Mouse (Mus musculus): ENCODE measurements around the gene Rps26. TPM values are rescaled to one million over a fixed set of nuclear protein-coding genes. Genes with fewer than 3 reads are reported as not detected.

The Rps26 gene
- polyA plus RNA-seq, 1 experiment from 2014 or later, result 519 TPM

DNA sequence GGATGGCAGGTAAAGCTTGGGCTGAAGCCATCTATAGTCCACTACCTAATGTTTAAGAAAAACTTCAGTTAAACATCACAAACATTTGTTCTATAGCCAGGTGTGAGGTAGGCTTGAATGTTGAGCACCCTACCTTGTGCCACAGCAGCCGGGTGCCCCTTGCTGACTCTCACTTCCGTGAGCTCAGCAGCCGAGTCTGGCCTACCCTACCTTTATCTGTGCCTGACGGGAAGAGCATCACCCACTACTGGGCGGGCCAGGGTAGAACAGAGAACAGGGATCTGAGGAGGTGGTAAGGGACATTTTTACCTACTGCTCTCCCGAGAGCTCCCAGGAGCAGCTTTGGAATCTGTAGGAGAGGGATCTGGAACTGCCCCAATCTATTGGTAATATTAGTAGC is 16.2 kb upstream of the Rps26 start:
- no peaks in the 10 kb centered on the region; the same call in 1 of the 2 replicates for H3K36me3 ChIP-seq (ENCODE audit: control insufficient read depth, insufficient read depth)
- H3K4me2 ChIP-seq (replicated peaks; ENCODE audit: low read depth), result no peak overlapping the region
- no peak overlapping the region for H3K27ac ChIP-seq (ENCODE audit: low read depth, low read length)
- 0 out of 2 replicates have a peak, but pooled peaks cover 4% of the 10 kb centered on the region for H3K4me1 ChIP-seq (replicated peaks; ENCODE audit: control insufficient read depth, insufficient read depth, low read length)
- no peaks in the 10 kb centered on the region for H3K27me3 ChIP-seq (replicated peaks; ENCODE audit: control insufficient read depth, insufficient read depth, low read length)
- H3K4me3 ChIP-seq (ENCODE audit: low read depth, low read length), result no peak overlapping the region
- H3K9ac ChIP-seq (ENCODE audit: low read depth, low read length), result no peak overlapping the region
- no peak for ATAC-seq
- no peak for TF ChIP-seq CTCF (IDR thresholded peaks at IDR 0.05; ENCODE audit: low read depth)
- H3K9me3 ChIP-seq (ENCODE audit: control insufficient read depth), result no peaks in the 10 kb centered on the region
- WGBS, result 80% methylated on average over 6 of the region's 6 CpGs

DNA sequence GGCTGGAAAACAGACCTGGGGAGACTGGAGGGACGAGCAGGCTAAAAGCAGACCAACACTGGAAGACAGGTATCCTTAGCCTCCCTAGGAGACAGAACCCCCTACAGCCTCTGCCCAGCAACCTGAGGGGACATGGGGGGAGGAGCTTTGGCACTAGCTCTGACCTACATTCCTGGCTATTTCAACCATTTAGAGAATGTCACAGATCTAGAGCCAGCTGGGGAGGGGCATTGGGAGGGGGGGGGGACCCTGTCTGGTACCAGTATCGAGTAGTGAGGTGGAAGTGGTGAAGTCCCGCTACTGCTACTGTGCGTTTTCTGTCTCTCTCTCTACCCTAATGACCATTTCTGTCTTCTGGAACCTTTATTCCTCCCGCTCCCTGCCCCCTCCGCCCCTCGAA is 15.3 kb upstream of the Rps26 start:
- H3K36me3 ChIP-seq (ENCODE audit: control insufficient read depth, insufficient read depth), result no peaks in the 10 kb centered on the region; the same call in 1 of the 2 replicates
- TF ChIP-seq CTCF (IDR thresholded peaks at IDR 0.05; ENCODE audit: low read depth), result no peak
- WGBS, result 78% methylated on average over 7 of the region's 7 CpGs
- H3K27ac ChIP-seq (ENCODE audit: low read depth, low read length), result no peak overlapping the region
- 0 out of 2 replicates have a peak, but pooled peaks cover 4% of the 10 kb centered on the region for H3K4me1 ChIP-seq (replicated peaks; ENCODE audit: control insufficient read depth, insufficient read depth, low read length)
- H3K9ac ChIP-seq (ENCODE audit: low read depth, low read length), result no peak overlapping the region
- no peaks in the 10 kb centered on the region for H3K9me3 ChIP-seq (ENCODE audit: control insufficient read depth)
- no peak overlapping the region for H3K4me3 ChIP-seq (ENCODE audit: low read depth, low read length)
- ATAC-seq, result no peak
- no peak overlapping the region for H3K4me2 ChIP-seq (replicated peaks; ENCODE audit: low read depth)
- H3K27me3 ChIP-seq (replicated peaks; ENCODE audit: control insufficient read depth, insufficient read depth, low read length), result no peaks in the 10 kb centered on the region

DNA sequence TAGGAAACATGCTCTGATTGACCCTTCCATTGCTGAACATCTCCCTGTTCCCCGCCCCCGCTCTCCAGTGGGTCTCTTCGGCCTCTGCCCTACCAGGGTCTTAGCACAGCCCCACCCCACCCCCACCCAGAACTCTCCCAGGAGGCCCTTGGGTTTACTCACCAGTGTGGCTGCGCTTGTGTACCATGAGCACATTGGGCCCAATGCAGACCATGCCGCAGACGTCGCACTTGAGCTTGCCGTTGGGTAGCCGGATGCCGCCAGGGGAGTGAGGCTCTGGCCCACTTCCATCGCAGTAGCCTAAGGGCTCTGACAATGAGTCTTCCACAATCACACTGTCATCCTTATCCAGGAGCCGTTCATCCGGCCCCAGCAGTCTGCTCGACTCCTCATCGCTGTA is 14.3 kb upstream of the Rps26 start:
- TF ChIP-seq CTCF (IDR thresholded peaks at IDR 0.05; ENCODE audit: low read depth), result no peak
- H3K9me3 ChIP-seq (ENCODE audit: control insufficient read depth), result no peaks in the 10 kb centered on the region
- 92% methylated on average over 15 of the region's 15 CpGs for WGBS
- H3K27ac ChIP-seq (ENCODE audit: low read depth, low read length), result no peak overlapping the region
- no peak overlapping the region for H3K9ac ChIP-seq (ENCODE audit: low read depth, low read length)
- H3K4me2 ChIP-seq (replicated peaks; ENCODE audit: low read depth), result no peak overlapping the region
- H3K4me3 ChIP-seq (ENCODE audit: low read depth, low read length), result no peak overlapping the region
- no peak for ATAC-seq
- no peaks in the 10 kb centered on the region; the same call in 1 of the 2 replicates for H3K36me3 ChIP-seq (ENCODE audit: control insufficient read depth, insufficient read depth)
- H3K4me1 ChIP-seq (replicated peaks; ENCODE audit: control insufficient read depth, insufficient read depth, low read length), result 0 out of 2 replicates have a peak, but pooled peaks cover 4% of the 10 kb centered on the region
- H3K27me3 ChIP-seq (replicated peaks; ENCODE audit: control insufficient read depth, insufficient read depth, low read length), result no peaks in the 10 kb centered on the region

DNA sequence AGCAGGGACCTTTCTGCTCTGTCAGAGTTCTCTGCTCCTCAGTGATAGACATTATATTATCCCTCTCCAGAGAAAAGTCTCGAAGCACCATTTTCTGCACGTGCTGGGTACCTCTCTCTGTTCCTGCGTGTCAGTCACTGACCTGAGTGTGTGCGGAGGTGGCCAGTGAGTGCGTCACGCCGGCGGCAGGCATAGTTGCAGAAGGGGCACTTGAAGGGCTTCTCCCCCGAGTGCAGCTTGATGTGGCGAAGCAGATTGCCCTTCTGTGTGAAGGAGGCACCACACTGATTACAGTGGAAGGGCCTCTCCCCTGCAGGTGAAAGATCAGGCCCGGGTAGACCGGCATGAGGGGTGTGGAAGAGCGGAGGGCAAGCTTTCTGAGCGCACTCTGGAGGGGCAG is 13.5 kb upstream of the Rps26 start:
- Histone ChIP-seq H3K27ac (ENCODE audit: low read depth, low read length) (no peak overlapping the region), H3K4me2 (replicated peaks; ENCODE audit: low read depth) (no peak overlapping the region), H3K9me3 (ENCODE audit: control insufficient read depth) (no peaks in the 10 kb centered on the region), H3K4me3 (ENCODE audit: low read depth, low read length) (no peak overlapping the region), H3K4me1 (replicated peaks; ENCODE audit: control insufficient read depth, insufficient read depth, low read length) (no peaks in the 10 kb centered on the region), H3K27me3 (replicated peaks; ENCODE audit: control insufficient read depth, insufficient read depth, low read length) (no peaks in the 10 kb centered on the region), H3K9ac (ENCODE audit: low read depth, low read length) (no peak overlapping the region), H3K36me3 (ENCODE audit: control insufficient read depth, insufficient read depth) (no peaks in the 10 kb centered on the region; the same call in 1 of the 2 replicates)
- no peak for ATAC-seq
- 84% methylated on average over 14 of the region's 14 CpGs for WGBS
- TF ChIP-seq CTCF (IDR thresholded peaks at IDR 0.05; ENCODE audit: low read depth), result no peak

DNA sequence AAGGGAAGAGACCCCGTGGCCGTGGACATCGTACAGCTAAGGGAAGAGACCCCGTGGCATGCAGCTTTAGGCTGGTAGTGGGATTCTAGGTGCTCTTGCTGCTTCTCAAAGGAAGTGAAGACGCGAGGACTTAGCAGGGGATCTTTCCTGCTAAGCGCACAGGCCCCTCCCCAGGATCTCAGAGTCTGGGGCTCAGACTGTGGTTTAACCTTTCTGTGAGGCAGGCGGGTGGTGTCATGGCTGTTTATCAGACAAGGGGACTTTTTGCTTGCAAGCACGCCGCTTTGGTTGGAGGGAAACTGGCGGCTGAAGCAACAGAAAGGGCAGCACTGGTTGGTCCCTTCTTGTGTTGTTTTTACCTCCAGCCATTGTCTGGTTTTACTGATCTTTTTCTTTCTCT is 10.5 kb upstream of the Rps26 start:
- H3K4me3 ChIP-seq (ENCODE audit: low read depth, low read length), result no peak overlapping the region
- WGBS, result 38% methylated on average over 11 of the region's 11 CpGs

DNA sequence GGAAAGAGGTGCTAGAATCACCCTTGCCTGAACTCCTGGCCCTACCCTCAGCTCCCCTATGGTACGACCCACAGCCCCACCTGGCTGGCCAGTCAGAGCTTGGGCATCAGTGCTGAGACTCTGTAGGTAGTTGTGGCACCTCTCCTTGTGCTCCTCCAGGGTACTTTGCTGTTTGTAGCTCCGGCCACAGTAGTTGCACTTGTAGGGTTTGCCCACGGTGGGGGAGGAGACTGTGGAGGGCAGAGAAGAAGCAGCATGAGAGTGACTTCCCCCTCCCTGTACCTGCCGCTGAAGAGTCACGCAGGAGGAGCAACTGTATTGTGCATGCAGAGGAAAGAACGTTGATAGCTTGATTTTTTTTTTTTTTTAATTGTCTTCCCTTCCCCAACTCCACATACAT is 10.0 kb upstream of the Rps26 start:
- no peaks in the 10 kb centered on the region for H3K4me1 ChIP-seq (replicated peaks; ENCODE audit: control insufficient read depth, insufficient read depth, low read length)
- TF ChIP-seq CTCF (IDR thresholded peaks at IDR 0.05; ENCODE audit: low read depth), result no peak
- H3K9ac ChIP-seq (ENCODE audit: low read depth, low read length), result no peak overlapping the region
- H3K4me2 ChIP-seq (replicated peaks; ENCODE audit: low read depth), result no peak overlapping the region
- no peak overlapping the region for H3K4me3 ChIP-seq (ENCODE audit: low read depth, low read length)
- no peak for ATAC-seq
- WGBS, result 60% methylated on average over 6 of the region's 6 CpGs
- H3K36me3 ChIP-seq (ENCODE audit: control insufficient read depth, insufficient read depth), result peaks cover 6% of the 10 kb centered on the region; the same call in 1 of the 2 replicates
- no peaks in the 10 kb centered on the region for H3K27me3 ChIP-seq (replicated peaks; ENCODE audit: control insufficient read depth, insufficient read depth, low read length)
- H3K27ac ChIP-seq (ENCODE audit: low read depth, low read length), result no peak overlapping the region
- H3K9me3 ChIP-seq (ENCODE audit: control insufficient read depth), result no peaks in the 10 kb centered on the region

More for the DNA sequence above, 10.5 kb upstream of the Rps26 start:
- Histone ChIP-seq H3K36me3 (ENCODE audit: control insufficient read depth, insufficient read depth) (peaks cover 6% of the 10 kb centered on the region; the same call in 1 of the 2 replicates), H3K4me1 (replicated peaks; ENCODE audit: control insufficient read depth, insufficient read depth, low read length) (no peaks in the 10 kb centered on the region), H3K27ac (ENCODE audit: low read depth, low read length) (no peak overlapping the region), H3K9me3 (ENCODE audit: control insufficient read depth) (no peaks in the 10 kb centered on the region), H3K9ac (ENCODE audit: low read depth, low read length) (no peak overlapping the region), H3K4me2 (replicated peaks; ENCODE audit: low read depth) (no peak overlapping the region), H3K27me3 (replicated peaks; ENCODE audit: control insufficient read depth, insufficient read depth, low read length) (no peaks in the 10 kb centered on the region)
- no peak for TF ChIP-seq CTCF (IDR thresholded peaks at IDR 0.05; ENCODE audit: low read depth)
- no peak for ATAC-seq

DNA sequence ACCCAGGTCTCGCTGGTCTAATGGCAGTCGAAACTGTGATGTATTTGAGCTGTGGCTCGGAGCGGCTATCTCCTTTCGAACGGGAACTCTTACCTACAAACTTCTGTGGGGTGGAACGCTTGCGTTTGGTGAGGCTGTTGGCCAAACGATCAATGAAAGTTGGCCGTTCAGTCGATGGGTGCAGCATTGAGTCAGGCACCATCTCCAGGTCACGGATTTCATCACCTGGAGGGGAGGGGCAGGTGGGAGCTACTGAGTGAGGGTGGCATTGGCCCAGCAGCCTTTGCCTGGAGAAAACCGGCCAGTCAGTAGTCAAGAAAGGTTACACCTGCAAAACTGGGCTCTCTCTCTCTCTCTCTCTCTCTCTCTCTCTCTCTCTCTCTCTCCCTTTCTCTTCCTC is 9.2 kb upstream of the Rps26 start:
- Histone ChIP-seq H3K9me3 (ENCODE audit: control insufficient read depth) (no peaks in the 10 kb centered on the region), H3K36me3 (ENCODE audit: control insufficient read depth, insufficient read depth) (0 out of 2 replicates have a peak, but pooled peaks cover 6% of the 10 kb centered on the region), H3K27ac (ENCODE audit: low read depth, low read length) (no peak overlapping the region), H3K4me1 (replicated peaks; ENCODE audit: control insufficient read depth, insufficient read depth, low read length) (no peaks in the 10 kb centered on the region), H3K4me2 (replicated peaks; ENCODE audit: low read depth) (no peak overlapping the region), H3K4me3 (ENCODE audit: low read depth, low read length) (no peak overlapping the region), H3K27me3 (replicated peaks; ENCODE audit: control insufficient read depth, insufficient read depth, low read length) (no peaks in the 10 kb centered on the region), H3K9ac (ENCODE audit: low read depth, low read length) (no peak overlapping the region)
- no peak for ATAC-seq
- no peak for TF ChIP-seq CTCF (IDR thresholded peaks at IDR 0.05; ENCODE audit: low read depth)
- WGBS, result 93% methylated on average over 13 of the region's 13 CpGs

All from intestine, postnatal 0 days (tissue).